Mouse (Mus musculus): ENCODE results near the gene Zfp651.

The Zfp651 gene

GRCm38 (mm10) chr9:121759091-121760081 lies at the start of gene Zfp651:
Zfp651 (plus strand) TSS chr9:121759330.
- DNase-seq (ENCODE audit: low spot score): no peak

GRCm38 (mm10) chr9:121709898-121710583 lies 49.1 kb upstream of the Zfp651 start, which contains the start of gene Ss18l2:
Ss18l2 (plus strand) TSS chr9:121710329.
- peak; percentile 94 for DNase-seq (ENCODE audit: low spot score)

- no peak for DNase-seq (ENCODE audit: low spot score)
Measured at GRCm38 (mm10) chr9:121710584-121710975, 48.5 kb upstream of the Zfp651 start.

GRCm38 (mm10) chr9:121717048-121717447 lies 42.1 kb upstream of the Zfp651 start:
- DNase-seq (ENCODE audit: low spot score): no peak

- no peak for DNase-seq (ENCODE audit: low spot score)
Measured at GRCm38 (mm10) chr9:121718070-121718705, 40.9 kb upstream of the Zfp651 start.

- DNase-seq (ENCODE audit: low spot score): peak; percentile 81
Measured at GRCm38 (mm10) chr9:121718792-121719318, 40.3 kb upstream of the Zfp651 start, which contains the start of gene Nktr. Nktr (plus strand) TSS chr9:121719169.

GRCm38 (mm10) chr9:121719347-121720331 lies 39.5 kb upstream of the Zfp651 start:
- DNase-seq (ENCODE audit: low spot score): peak; percentile 54

GRCm38 (mm10) chr9:121740490-121740889 lies 18.6 kb upstream of the Zfp651 start:
- DNase-seq (ENCODE audit: low spot score): no peak

GRCm38 (mm10) chr9:121741168-121741567 lies 18.0 kb upstream of the Zfp651 start:
- DNase-seq (ENCODE audit: low spot score): no peak

- DNase-seq (ENCODE audit: low spot score): no peak
Measured at GRCm38 (mm10) chr9:121744051-121744450, 15.1 kb upstream of the Zfp651 start.

- DNase-seq (ENCODE audit: low spot score): no peak
Measured at GRCm38 (mm10) chr9:121752774-121753173, 6.4 kb upstream of the Zfp651 start.

- no peak for DNase-seq (ENCODE audit: low spot score)
Measured at GRCm38 (mm10) chr9:121754624-121755023, 4.5 kb upstream of the Zfp651 start.

GRCm38 (mm10) chr9:121756785-121757184 lies 2.3 kb upstream of the Zfp651 start:
- DNase-seq (ENCODE audit: low spot score): no peak

GRCm38 (mm10) chr9:121757432-121757831 lies 1.7 kb upstream of the Zfp651 start:
- DNase-seq (ENCODE audit: low spot score): no peak

- DNase-seq (ENCODE audit: low spot score): no peak
Measured at GRCm38 (mm10) chr9:121757835-121758814, 1.0 kb upstream of the Zfp651 start.

GRCm38 (mm10) chr9:121760271-121761090 lies 1.4 kb downstream of the Zfp651 start:
- DNase-seq (ENCODE audit: low spot score): no peak

- no peak for DNase-seq (ENCODE audit: low spot score)
Measured at GRCm38 (mm10) chr9:121761091-121761665, 2.0 kb downstream of the Zfp651 start.

- no peak for DNase-seq (ENCODE audit: low spot score)
Measured at GRCm38 (mm10) chr9:121761787-121762186, 2.7 kb downstream of the Zfp651 start.

All from ovary, postnatal 10 days (tissue).